Mouse (Mus musculus): Measurements from ENCODE around the gene Cmbl. TPM values are rescaled to one million over a fixed set of nuclear protein-coding genes. Genes with fewer than 3 reads are reported as not detected.
A peak's percentile ranks its signal among the peaks of the same experiment; 100 is the strongest.
"Not testable (repeated sequence)": the region's sequence is repeated elsewhere in the genome, so short reads cannot be mapped to it uniquely, and the experiment has no call there.

Gene Cmbl
- total RNA-seq, 2 experiments from 2014 or later: 15.2 to 16.3 TPM

DNA sequence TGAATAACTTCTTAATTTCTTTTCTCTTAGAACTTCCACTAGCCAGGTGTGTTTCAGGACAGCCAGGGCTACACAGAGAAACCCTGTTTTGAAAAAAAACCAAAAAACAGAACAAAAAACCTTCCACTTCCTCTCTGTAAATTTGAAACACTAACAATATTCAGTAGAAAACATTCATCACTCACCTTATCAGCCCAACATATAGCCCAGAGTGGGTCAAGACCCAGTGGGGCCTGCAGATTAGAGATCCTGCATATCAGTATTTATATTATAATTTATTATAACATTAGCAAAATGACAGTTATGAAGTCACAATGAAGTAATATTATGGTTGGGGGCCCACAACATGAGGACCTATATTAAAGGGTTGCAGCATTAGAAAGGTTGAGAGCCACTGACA is 8.5 kb downstream of the Cmbl start:
- DNase-seq (ENCODE audit: low spot score in 2 of 2): no peak

GRCm38 (mm10) chr15:31576076-31576475 is 10.9 kb downstream of the Cmbl start:
- DNase-seq (ENCODE audit: low spot score in 2 of 2): no peak

DNA sequence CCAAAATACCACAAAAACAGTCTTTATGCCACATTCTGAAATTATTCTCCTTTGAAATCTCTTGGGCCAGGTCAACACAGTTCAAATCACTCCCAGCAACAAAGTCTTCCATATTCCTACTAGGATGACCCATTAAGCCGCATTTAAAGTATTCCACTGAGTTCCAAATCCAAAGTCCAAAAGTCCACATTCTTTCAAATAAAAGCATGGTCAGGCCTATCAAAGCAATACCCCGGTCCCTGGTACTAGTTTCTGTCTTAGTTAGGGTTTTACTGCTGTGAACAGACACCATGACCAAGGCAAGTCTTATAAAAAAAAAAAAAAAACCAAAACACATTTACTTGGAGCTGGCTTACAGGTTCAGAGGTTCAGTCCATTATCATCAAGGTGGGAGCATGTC is 15.9 kb downstream of the Cmbl start:
- DNase-seq (ENCODE audit: low spot score in 2 of 2): not testable (repeated sequence)

DNA sequence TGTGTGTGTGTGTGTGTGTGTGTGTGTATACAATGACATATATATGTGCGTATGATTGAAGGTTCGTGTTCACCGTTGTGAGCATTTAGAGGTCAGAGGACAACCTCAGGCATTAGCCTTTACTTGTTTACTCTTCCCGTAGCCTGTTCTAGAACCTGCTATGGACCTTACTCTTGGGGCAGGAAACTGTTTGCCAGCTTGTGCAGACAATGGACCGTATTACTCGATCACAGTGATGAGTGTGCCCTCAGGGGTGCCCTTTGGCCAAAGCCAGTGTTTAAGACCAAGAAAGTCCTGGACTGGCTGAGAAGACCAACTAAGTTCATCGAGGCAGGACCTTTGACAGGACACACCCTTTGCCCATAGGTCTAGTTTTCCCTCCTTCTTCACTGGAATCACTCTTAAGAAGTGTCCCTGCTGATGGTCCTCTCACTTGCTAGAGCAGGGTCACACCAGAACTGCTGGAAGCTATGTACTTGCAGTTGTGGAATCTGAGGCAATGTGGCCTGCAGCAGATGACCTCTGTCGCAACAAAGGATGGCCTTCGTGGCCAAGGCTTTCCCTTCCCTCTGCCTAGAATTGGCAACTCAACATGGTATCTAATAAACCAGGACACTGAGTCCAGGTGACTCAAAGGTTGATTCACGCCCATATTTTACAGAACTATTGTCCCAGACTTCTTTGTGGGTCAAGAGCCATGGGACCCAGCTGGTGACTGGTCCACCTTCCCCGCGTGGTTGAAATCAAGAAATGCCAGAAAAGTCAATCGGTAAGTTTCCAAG is 18.3 kb downstream of the Cmbl start:
- DNase-seq (ENCODE audit: low spot score in 2 of 2): no peak

DNA sequence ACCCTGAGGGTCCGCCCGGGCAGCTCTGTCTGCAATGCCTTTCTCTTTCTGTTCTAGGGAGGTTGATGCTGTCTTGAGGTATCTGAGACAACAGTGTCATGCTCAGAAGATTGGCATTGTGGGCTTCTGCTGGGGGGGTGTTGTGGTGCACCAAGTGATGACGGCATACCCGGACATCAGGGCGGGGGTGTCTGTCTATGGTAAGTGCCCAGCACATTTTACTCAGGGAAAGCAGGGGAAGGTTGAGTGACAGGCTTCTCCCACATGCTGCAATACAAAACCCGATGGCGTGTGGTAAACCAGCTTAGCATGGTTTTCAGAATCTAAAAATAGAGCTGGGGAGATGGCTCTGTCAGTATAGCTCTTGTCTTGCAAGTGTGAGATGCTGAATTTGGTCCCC is 20.0 kb downstream of the Cmbl start:
- no peak for DNase-seq (ENCODE audit: low spot score in 2 of 2)

- DNase-seq (ENCODE audit: low spot score in 2 of 2): no peak
Observed at GRCm38 (mm10) chr15:31586088-31586487, 20.9 kb downstream of the Cmbl start.

DNA sequence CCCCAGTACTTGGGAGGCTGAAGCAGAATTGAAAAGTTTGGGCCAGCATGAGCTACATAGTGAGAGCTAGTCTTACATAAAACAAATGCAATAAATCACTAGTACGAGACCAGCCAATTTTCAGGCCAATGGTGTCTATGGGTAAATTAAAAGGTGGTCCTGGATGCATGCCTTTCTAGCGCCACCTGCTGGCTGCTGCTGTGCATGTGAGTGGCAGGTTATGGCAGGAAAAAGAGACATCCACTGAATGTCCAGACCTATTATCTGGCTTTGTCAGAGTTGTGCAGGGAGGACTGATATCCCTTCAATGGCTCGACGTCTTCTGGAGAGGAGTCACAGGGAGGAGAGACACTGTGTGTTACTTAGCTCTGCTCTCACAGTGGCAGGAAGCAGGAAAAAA is 21.3 kb downstream of the Cmbl start:
- peak; percentile 92 for DNase-seq (ENCODE audit: low spot score in 2 of 2)

DNA sequence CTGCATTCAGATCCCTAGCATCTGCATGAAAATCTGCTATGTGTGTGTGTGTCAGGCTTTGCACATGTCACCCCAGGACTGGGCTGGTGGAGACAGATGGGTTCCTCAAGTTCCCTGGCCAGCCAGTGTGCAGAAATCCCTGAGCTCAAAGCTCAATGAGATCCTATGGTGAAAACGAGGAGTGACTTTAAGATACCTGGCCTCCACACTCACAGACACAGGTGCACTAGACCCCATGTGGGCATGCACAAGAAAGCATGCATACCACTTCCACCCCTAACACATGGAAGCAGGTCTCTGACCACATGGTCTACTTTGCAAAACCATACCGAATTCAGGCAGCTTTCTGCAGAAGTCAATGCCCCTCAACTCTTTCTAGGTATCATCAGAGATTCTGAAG is 22.6 kb downstream of the Cmbl start:
- no peak for DNase-seq (ENCODE audit: low spot score in 2 of 2)

- DNase-seq (ENCODE audit: low spot score in 2 of 2): no peak
Observed at GRCm38 (mm10) chr15:31588989-31589640, 23.9 kb downstream of the Cmbl start.

- no peak for DNase-seq (ENCODE audit: low spot score in 2 of 2)
Observed at GRCm38 (mm10) chr15:31590176-31590575, 25.0 kb downstream of the Cmbl start.

- no peak for DNase-seq (ENCODE audit: low spot score in 2 of 2)
Observed at GRCm38 (mm10) chr15:31592531-31592930, 27.3 kb downstream of the Cmbl start.

DNA sequence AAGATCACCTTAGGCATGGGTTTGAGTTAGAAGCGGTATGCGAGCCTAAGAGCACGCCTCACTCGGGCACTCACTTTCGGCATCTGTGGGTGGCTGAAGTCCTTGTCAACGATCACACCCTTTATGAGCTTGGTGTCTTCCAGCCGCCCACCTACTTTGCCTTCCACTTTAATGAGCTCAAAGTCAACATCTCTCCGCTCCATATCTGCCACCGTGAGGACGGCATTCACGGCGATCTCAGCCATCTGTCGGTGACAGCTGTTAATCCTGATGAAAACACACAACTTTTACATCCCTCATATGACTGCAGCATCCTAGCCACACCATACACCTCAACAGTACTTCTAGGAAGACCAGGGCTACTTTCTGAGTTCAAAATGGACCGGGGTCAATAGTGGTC is 29.1 kb downstream of the Cmbl start:
- no peak for DNase-seq (ENCODE audit: low spot score in 2 of 2)

- no peak for DNase-seq (ENCODE audit: low spot score in 2 of 2)
Observed at GRCm38 (mm10) chr15:31595651-31596050, 30.5 kb downstream of the Cmbl start.

DNA sequence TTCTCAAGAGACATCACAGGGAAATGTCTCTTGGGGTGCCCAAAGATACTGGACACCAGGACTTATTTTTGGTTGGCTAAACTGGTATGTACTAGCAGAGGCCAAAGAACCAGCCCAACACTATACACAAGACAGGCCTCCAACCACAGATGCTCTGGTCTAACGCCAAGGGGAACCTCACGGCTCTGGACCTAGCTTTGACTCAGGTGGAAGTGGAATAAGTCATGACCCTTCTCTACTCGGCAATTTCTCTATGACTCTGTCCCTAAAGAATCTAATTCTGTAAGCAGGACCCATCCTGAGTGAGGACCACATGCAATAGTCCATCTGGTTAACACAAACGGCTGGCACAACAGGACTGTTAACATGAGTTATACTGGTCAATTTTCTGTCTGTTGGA is 34.6 kb downstream of the Cmbl start:
- no peak for DNase-seq (ENCODE audit: low spot score in 2 of 2)

GRCm38 (mm10) chr15:31601279-31601645 is 36.1 kb downstream of the Cmbl start:
- no peak for DNase-seq (ENCODE audit: low spot score in 2 of 2)

- peak; percentile 99 to 100 for DNase-seq (ENCODE audit: low spot score in 2 of 2)
Observed at GRCm38 (mm10) chr15:31601646-31602374, 36.6 kb downstream of the Cmbl start, which contains the start of the genes Cct5 and Fam173b. Cct5 (minus strand) TSS chr15:31601804. Fam173b (plus strand) TSS chr15:31601852.

GRCm38 (mm10) chr15:31602426-31602825 is 37.2 kb downstream of the Cmbl start:
- peak; percentile 60 to 67 for DNase-seq (ENCODE audit: low spot score in 2 of 2)

GRCm38 (mm10) chr15:31603113-31603512 is 37.9 kb downstream of the Cmbl start:
- no peak for DNase-seq (ENCODE audit: low spot score in 2 of 2)

GRCm38 (mm10) chr15:31606821-31607220 is 41.6 kb downstream of the Cmbl start:
- no peak for DNase-seq (ENCODE audit: low spot score in 2 of 2)

- DNase-seq (ENCODE audit: low spot score in 2 of 2): peak; percentile 57 to 68
Observed at GRCm38 (mm10) chr15:31611027-31611426, 45.8 kb downstream of the Cmbl start.

GRCm38 (mm10) chr15:31611976-31612375 is 46.8 kb downstream of the Cmbl start:
- DNase-seq (ENCODE audit: low spot score in 2 of 2): no peak

- DNase-seq (ENCODE audit: low spot score in 2 of 2): no peak
Observed at GRCm38 (mm10) chr15:31613826-31614453, 48.8 kb downstream of the Cmbl start.

All from layer of hippocampus, postnatal 10 days (tissue).